Mouse (Mus musculus) megakaryocyte-erythroid progenitor cell, adult 5-6 weeks (primary cell): ENCODE data around the gene Mccc1. TPM values are rescaled to one million over a fixed set of nuclear protein-coding genes. Genes with fewer than 3 reads are reported as not detected.
A peak's percentile ranks its signal among the peaks of the same experiment; 100 is the strongest.

ENCODE experiments used
- ATAC-seq: replicated peaks from 2 replicates; pipeline ENCODE4 v1.8.0; 2016; ENCODE audit warnings: mild to moderate bottlenecking, inconsistent platforms; ENCODE audit not compliant: severe bottlenecking, poor library complexity, low FRiP score, low TSS enrichment
- total RNA-seq, 2 experiments: library from RNA; stranded (forward) in 1 of 2; stranded (reverse) in 1 of 2; fragments of 200-1000, 215-1000 nt in 1 of 2; fragments of >200 nt in 1 of 2; fragmentation: Nextera tagmentation in 1 of 2; gene quantifications; 2 replicates each; pipeline ENCODE4 v1.2.3; 2014 to 2017

The Mccc1 gene
- total RNA-seq, 2 experiments from 2014 or later: 18.0 to 23.9 TPM

GRCm38 (mm10) chr3:35925852-35926251, 74.6 kb downstream of the Mccc1 start:
- ATAC-seq: no peak

- ATAC-seq: 0 out of 2 replicates have a peak, but pooled peaks have one; percentile 23
Measured at GRCm38 (mm10) chr3:35924007-35924406, 76.5 kb downstream of the Mccc1 start.

- ATAC-seq: peak; percentile 97
Measured at GRCm38 (mm10) chr3:35923495-35923894, 77.0 kb downstream of the Mccc1 start.

- no peak for ATAC-seq
Measured at GRCm38 (mm10) chr3:35922522-35922921, 78.0 kb downstream of the Mccc1 start.

- ATAC-seq: no peak
Measured at GRCm38 (mm10) chr3:35918229-35918628, 82.2 kb downstream of the Mccc1 start.

Other genes starting within 250 kb of the Mccc1 start
- gene Atp11b, start 246.6 kb downstream of the Mccc1 start, total RNA-seq (2014; fragmentation: Nextera tagmentation): 90.4 and 98.9 TPM in 2 replicates
- gene Atp11b, start 246.6 kb downstream of the Mccc1 start, total RNA-seq (2017): 111 and 131 TPM in 2 replicates
- gene Dcun1d1, start 63.2 kb downstream of the Mccc1 start, total RNA-seq (2014; fragmentation: Nextera tagmentation): 71.7 and 71.9 TPM in 2 replicates
- 259 and 282 TPM in 2 replicates for gene Dcun1d1, start 63.2 kb downstream of the Mccc1 start, total RNA-seq (2017)
- gene Ccdc144b, start 52.9 kb upstream of the Mccc1 start, total RNA-seq (2014; fragmentation: Nextera tagmentation): not detected in 2 replicates
- not detected in 2 replicates for gene Ccdc144b, start 52.9 kb upstream of the Mccc1 start, total RNA-seq (2017)
- gene Acad9, start 65.3 kb upstream of the Mccc1 start, total RNA-seq (2014; fragmentation: Nextera tagmentation): 27.4 and 41.5 TPM in 2 replicates
- gene Acad9, start 65.3 kb upstream of the Mccc1 start, total RNA-seq (2017): 43.5 and 47.0 TPM in 2 replicates
- gene D3Ertd254e, start 150.3 kb upstream of the Mccc1 start, total RNA-seq (2014; fragmentation: Nextera tagmentation): 5.5 and 6.6 TPM in 2 replicates
- gene D3Ertd254e, start 150.3 kb upstream of the Mccc1 start, total RNA-seq (2017): 6.1 and 6.4 TPM in 2 replicates
- gene Qrfpr, start 221.6 kb upstream of the Mccc1 start, total RNA-seq (2014; fragmentation: Nextera tagmentation): not detected in 2 replicates
- not detected in 2 replicates for gene Qrfpr, start 221.6 kb upstream of the Mccc1 start, total RNA-seq (2017)